Mouse (Mus musculus) ES-E14 (cell line): Measurements from ENCODE around the gene Dhx9.

Experiments used
- MAFK ChIP-seq: IDR thresholded peaks from 2 replicates; pipeline ENCODE4 v1.6.1; 2014; ENCODE audit warnings: mild to moderate bottlenecking, low read depth, low read length, inconsistent platforms; ENCODE audit not compliant: insufficient read depth
- ZC3H11A ChIP-seq: IDR thresholded peaks from 2 replicates; pipeline ENCODE4 v1.6.1; 2012; ENCODE audit warnings: low read depth, mild to moderate bottlenecking, inconsistent platforms, low read length, borderline replicate concordance
- ZNF384 ChIP-seq: IDR thresholded peaks from 2 replicates; pipeline ENCODE4 v1.6.1; 2012; ENCODE audit warnings: low read depth, low read length, inconsistent platforms

- no peak for TF ChIP-seq MAFK
- no peak for TF ChIP-seq ZC3H11A
- no peak for TF ChIP-seq ZNF384
Measured at GRCm38 (mm10) chr1:153480386-153481024, 7.0 kb downstream of the Dhx9 start.
